Mouse (Mus musculus) left cerebral cortex, postnatal 36 days (tissue): Measurements from ENCODE around the gene Sema4a. TPM values are rescaled to one million over a fixed set of nuclear protein-coding genes. Genes with fewer than 3 reads are reported as not detected.

ENCODE experiments used
- DNase-seq, 2 experiments: peaks; one replicate each; pipeline ENCODE4 v3.0.0; 2021 to 2022; ENCODE audit warnings: low spot score in 2 of 2, mixed read lengths in 1 of 2
- intact Hi-C: fragments of 180-260 bp; cut with DNase I; formaldehyde crosslinking; loops from one replicate; pipeline ENCODE4 v1.15.1; 2025
- total RNA-seq, 2 experiments: library from RNA; stranded (reverse); gene quantifications; 2 replicates each; pipeline ENCODE4 v1.2.3; 2021

Gene Sema4a
- total RNA-seq, 2 experiments from 2014 or later, result 52.2 to 66.7 TPM

DNA sequence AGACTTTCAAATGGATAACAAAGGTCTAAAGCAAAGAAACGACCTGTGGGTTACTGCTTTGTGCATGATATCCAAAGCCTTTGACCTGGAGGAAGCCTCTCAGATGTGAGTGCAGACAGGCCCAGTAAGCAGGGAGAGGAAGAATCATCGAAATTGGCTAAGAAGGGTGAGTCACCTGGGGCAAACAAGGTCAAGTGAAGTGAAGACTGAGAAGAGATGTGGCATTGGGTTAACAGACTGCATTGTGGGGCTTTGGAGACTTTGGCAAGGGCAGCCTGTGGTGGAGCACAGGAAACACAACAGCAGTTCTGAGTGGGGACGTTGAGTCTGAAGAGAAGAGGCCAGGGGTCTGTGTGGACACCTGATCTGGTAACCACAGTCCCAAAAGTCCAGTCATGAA, 3.4 kb upstream of the Sema4a start:
- intact Hi-C loops, result no loop called here
- no peak for DNase-seq

DNA sequence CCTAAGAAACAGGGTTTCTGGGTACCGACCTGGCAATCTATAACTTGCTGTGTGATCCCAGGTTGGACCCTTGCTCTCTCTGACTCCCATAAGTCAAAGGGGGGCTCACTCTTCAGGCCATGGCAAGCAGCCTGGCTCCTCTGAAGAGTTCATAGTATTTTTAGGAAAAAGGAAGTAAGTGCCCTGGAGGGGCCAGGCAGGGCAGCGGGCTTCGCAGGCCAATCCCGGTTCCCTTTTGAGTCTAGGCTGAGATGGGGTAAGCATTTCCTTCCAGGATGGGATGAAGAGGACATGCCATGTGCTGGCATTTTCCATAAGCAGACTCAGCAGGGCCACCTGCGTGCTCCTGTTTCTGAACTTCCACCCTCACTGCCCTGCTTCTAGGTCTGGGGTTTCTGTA, 953 bp downstream of the Sema4a start:
- DNase-seq, result no peak
- intact Hi-C loops, result no loop called here

DNA sequence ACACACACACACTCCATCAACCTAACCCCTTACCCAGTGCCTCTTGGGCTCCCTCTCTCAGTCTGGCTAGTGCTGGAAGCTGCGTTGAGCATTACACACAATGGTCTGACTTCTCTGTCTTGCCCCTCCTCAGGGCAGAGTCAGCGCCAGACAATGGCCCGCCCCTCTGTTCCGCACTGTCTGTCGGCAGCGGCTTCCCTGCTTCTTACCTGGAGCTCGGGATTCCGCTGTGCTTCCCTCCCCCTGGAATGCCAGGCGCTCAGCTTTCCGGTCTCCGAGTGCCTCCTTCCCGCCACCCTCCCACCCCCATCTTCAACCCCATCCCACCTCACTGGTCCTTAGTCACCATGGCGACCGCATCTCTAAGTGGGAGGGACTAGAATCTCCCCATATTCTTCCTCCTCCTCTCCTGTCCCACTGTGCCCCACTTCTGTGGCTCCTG, 2.2 kb downstream of the Sema4a start:
- intact Hi-C loops, result no loop called here
- DNase-seq, result peak; percentile 55 to 57

DNA sequence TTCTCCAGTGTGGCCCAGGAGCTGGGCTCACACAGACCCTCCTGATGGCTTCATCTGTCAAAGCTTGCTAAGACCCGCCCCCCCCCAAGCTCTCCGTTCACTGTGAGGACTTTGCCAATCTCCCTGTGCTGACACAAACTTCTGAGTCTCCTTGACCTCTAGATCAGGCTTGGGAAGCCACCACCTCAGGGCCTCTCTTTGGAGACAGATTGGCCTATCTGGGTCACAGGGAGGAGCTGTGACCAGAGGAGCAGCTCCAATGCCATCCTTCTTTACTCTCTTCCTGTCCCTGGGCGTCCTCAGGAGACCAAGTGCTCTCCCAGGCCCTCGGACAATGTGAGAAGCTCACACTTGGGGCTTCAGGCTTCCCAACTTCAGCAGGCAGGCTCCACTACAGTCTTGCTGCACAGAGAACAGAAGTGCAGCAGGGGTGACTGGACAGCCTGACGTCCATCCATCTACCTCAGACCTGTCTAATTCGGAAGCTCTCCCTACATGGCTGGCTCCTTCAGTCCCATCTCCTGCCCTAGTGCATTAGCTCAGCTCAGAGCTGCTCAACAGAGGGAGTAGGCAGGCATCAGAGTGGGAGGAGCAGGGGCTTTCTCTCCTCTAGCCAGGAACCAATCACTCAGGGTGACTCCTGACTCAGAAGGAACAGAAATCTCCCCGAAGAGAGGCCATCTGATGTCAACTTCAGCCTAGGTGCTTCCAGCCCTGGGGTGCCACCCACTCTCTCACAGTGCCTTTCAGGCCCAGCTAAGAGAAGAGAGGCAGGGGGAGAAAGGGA, 4.0 kb downstream of the Sema4a start:
- intact Hi-C loops, result no loop called here
- DNase-seq, result no peak

DNA sequence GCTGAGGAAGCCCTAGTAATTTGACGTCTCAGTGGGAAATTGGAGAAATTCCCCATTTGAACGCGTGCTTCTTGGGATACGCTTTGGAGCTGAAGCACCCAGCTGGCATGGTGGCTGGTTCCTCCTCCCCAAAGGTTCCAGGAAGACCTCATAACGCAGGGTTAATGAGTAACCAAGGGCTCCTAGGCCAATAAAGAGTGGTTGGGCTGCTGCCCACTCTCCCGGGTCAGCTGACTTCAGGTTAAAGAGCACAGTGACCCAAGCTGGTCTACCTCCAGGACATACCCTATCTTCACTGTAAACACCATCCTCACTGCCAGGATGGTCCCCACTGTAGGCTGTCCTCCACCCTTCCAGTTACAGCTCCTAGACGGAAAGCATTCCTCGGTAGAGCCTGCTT, 4.7 kb downstream of the Sema4a start:
- DNase-seq, result no peak
- intact Hi-C loops, result no loop called here

DNA sequence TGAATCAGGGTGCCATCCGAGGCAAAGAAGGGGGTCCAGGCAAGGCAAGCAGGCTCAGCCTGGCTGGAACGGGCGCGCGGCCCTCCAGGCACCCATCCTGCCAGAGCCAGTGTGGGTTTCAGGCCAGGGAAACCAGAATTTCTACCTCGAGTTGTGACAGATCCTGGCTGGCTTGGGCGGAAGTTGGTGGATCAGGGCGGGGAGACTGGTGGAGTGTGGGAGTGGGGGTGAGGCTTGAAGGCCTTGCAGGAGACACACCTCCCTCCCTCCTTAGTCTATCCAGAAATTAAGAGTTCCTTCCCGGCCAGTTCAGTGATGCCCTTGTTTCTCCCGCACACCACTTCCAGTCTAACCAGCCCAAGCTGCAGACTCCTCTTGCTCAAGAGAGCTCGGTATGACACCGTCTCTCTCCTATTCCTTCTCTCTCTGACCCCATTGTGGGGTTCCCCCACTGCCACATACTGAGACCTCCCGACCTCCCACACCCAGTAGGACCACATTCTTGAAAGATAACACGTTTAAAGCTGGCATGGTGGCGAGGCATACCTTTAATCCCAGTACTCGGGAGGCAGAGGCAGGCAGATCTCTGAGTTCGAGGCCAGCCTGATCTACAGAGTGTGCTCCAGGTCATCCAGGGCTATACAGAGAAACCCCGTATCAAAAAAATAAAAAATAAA, 5.3 kb downstream of the Sema4a start:
- intact Hi-C loops, result no loop called here
- DNase-seq, result no peak

DNA sequence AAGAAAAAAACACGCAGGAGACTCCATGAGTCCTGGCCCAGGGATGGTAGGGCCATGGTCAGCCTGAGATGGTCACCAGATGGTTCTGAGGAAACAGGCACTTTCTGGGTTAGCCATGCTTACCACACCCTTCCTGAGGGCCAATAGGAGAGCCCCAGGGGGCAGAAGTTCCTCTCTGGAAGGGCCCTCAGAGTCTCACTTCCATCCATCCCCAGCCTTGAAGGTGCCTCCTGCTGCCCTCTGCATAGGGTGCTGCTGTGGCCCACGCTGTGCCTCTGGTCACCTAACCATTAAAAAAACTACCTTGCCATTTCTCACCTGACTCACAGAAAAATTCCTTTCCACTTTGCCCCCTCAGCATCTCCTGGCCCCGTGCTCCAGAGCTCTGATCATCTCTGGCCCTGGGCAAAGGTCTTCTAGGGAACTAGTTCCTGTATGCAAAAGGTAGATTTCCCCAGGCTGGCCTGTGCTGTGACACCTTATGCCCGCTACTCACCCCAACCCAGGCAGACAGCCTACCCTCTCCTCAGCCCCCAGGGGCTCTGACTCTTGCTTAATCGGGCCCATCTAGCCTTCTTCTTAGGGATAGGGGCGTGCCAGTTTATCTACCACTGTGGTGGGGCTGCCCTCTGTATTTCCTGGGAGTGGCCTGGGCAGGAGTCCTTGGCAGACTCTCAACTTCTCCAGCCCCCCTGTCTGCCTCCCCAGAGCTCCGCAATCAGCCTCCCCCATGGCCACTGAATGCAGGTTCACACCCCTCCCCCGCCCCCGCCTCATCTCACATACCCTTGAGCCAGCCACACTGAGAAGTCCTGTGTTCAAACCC, 6.0 kb downstream of the Sema4a start:
- intact Hi-C loops, result no loop called here
- no peak for DNase-seq

DNA sequence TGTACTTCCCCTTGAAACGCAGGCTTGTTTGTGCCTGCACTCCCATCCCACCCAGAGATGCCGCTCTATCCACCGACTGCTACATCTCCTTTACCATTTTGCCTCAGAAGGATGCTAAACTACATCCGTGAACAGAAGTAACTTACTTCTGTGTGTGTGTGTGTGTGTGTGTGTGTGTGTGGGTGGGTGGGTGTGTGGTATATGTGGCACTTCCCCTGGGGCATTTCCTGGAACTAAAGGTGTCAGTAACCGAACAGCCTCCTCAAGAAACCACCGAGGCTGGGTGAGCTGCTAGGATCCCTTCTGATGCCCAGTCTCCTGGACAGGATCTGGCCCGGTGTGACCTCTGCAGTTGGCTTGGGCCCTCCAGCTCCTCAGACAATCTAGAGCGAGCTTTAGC, 7.0 kb downstream of the Sema4a start:
- DNase-seq, result no peak
- intact Hi-C loops, result no loop called here

DNA sequence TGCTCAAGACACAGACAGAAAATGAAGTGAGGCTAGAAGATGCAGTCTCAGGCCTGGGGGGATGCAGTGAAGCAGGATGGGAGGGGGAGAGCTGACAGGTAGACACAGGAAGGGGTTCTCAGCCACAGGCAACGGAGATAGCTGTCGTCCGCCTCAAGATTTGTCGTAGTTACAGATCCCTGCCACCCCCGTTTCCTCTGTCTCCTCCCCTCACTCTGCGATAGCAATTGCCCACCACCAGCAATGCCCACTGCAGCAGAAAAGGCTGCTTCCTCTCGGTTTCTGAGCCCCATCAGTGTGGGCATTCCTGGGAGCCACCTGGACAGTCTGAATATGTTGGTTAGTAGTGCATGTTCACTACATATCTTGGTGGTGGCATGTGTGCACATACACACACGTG, 7.6 kb downstream of the Sema4a start:
- no peak for DNase-seq
- intact Hi-C loops, result no loop called here

DNA sequence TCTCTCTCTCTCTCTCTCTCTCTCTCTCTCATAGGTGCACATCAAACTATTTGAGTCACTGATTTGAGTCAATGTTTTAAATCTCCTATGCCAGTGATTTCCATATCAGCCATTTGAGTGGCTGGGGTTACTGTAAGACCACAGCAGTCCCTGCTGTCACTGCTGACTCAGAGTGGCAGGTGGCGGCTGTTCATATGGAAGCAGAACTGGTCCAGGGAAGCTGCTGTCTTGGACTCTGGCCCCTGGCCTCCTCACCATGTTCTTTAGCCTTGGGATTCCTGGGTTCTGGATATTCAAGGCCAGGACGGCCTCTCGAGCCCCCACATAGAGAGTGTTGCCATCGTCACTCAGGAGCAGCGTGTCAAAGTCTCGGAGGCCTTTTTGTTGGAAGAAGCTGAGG, 8.3 kb downstream of the Sema4a start:
- intact Hi-C loops, result no loop called here
- no peak for DNase-seq

DNA sequence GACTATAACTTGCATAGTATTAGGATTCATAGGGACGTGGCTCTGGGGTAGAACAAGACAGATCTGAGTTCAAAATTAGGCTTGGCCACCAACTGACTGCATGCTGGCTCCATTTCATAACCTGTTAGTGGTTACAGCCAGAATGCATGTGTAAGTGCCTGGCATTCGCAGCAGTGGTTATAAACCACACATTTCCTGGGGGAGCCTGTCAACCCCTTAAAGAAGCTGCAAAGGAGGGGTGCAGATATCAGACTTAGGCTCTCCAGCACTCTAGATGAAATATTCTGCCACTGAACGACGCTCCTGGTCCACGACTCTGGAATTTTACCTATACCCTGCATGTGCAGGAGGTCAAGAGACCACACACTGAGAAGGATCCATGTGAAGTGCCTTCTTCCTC, 8.7 kb downstream of the Sema4a start:
- no peak for DNase-seq
- intact Hi-C loops, result no loop called here

DNA sequence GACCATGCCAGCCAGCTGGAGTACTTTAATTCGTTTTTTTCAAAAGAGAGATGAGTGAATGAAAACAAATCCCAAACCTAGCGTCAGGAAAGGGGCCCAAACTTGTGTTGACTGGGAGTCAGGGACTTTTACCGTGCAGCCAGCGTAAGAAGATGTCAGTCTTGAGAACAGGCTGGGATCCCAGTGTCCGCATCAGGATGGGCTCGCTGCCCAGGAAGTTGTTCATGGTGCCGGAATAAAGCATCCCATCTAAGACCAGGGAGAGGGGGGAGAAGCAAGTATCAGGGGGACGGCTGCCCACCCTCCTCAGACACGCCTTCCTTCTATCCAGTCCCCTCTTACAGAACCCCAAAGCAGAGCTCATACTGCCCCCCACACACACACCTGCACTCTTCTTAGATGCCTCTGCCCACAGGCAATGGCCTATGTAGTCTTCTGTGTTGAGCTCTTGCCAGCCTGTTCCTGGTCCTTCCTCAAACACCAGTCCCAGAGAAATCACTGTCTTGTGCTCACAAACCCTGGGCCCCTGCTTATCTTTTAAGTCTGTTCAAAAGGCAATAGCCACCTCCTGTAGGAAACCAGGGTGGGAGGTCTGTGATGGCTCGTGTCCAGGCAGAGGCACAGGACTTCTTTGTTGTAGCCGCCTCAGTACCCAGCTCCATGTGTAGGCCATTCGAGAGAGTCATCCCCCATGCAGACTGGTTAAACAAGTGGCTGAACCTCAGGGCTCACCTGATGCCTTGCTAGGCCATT, 10.4 kb downstream of the Sema4a start:
- DNase-seq, result no peak
- intact Hi-C loops, result no loop called here

DNA sequence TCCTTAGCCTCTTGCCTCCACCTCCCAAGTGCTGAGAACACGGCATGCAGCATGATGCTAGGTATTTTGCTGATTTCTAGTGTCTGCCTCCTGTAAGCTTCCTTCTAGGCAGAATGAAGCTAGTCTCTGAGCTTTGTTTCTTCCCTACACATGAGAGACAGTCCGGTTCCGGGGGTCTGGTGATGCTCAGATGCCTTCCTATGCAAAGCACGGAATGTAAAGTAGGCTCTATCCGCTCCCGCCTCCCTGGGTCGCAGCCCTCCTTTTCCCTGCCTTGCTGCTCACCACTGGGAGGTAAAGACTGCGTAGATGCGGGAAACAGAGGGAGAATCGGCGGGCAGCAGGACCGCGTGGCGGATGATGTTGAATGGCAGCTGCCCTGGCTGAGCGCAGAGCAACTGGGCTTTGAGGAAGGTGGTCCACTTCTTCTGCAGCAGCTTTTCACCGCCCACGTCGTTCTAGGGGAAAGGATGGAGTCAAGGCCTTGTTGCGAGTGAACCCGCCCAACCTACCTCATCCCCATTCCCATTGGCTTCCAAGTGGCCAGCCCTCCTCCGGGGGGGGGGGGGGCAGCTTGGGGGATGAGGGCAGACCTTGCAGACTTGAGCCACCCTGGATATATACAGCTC, 11.5 kb downstream of the Sema4a start:
- intact Hi-C loops, result no loop called here
- DNase-seq, result no peak

DNA sequence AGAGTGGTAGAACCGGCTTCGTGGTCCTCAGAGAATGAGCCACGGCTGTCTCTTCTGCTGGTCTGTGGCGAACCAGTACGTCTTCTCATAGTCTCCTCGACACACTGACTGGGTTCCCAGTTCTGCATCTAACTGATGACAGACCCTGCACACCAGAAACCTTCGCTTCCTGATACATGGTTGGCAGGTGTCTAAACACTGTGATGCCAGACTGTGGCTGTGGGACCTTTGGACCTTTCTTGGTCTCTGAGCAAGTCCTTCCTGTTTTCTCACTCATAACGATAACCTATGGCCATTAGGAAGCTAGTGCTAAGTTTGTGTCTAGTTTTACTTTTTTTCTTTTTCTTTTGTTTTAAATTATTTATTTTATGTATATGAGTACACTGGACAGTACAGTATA, 12.5 kb downstream of the Sema4a start:
- intact Hi-C loops, result no loop called here

DNA sequence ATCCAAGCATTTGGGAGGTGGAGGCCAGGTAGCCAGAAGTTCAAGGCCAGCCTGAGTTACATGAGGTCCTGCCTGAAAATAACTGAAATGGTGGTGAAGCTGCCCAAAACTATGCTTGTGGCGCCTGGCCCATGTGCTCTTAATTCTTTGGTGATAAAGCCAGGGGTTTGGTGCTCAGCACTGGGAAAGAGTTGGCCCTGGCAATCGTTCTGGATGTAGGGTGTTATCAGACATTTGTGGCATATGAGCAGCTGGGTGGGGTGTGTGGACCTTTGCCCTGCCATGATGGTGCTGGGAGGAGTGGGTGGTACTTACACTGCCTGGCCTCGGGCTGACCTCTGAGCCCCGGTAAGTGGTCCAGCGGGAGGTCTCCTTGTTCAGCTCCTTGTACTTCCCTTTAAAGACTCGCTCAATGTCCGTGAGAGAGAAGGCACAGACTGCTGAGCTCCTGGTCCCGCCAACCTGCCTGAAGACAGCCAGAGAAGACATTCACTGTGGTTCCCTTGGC, 13.3 kb downstream of the Sema4a start:
- intact Hi-C loops, result no loop called here

More for the DNA sequence above, 12.5 kb downstream of the Sema4a start:
- DNase-seq, result no peak

DNA sequence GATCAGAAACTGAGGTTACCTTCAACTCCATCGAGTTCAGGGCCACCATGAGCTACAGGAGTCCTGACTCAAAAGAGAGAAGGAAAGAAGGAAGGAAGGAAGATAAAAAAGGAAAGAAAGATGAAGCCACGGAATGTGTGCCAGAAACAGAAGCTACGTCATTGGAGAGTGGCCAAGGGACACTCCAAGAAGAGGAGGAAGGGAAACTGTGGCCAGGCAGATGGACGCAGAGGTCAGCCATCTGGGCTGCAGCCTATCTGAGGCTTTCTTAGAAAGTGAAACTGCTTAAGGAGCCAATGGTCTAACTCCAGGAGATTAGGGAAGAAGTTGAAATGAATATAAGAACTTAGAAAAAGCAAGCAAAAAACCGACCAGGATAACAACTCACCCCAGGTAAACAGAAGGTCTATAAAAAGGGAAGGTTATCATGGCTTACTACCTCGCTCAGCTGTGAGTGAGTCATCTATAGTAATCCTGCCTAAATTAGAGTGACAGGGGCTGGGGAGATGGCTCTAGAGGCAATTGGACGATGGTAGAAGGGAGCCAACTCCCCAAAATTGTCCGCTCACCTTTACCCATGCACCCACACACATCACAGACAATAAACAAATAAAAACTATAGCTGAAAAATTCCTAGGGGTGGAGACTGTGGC, 14.4 kb downstream of the Sema4a start:
- intact Hi-C loops, result no loop called here
- no peak for DNase-seq

More for the DNA sequence above, 13.3 kb downstream of the Sema4a start:
- DNase-seq, result no peak

DNA sequence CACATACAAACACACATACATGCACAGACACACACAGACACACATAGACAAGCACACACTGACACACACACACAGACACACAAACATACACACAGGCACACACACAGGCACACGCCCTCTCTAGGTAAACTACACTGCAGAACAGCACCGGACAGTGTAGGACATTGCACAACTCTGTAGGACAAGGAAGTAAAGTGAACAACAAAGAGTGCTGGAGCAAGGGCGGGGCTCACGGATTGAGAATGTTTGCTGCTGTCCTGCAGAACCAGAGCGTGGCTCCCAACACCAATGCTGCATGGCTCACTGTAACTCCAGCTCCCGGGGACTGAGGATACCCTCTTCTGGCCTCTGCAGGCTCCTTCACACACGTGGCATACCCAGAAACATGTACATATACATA, 18.1 kb downstream of the Sema4a start:
- DNase-seq, result no peak
- intact Hi-C loops, result no loop called here

DNA sequence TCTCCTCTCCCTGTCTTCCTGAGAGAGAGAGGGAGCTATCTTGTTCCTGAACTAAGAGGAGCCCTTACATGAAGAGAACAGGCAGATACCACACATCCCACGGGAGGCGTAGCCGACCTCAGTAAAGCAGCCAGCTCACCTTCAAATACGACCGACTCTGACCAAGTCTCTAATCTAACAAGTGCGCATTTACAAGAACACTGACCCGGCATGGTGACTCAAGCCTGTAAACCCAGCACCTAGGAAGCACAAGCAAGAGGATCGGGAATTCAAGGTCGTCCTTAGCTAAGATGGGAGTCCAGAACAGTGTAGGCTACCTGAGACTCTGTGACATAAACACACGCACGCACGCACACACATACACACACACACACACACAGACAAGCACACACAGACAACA, 18.5 kb downstream of the Sema4a start:
- DNase-seq, result no peak
- intact Hi-C loops, result no loop called here
